Mouse (Mus musculus) hindbrain, embryonic 14.5 days (tissue): ENCODE results near the gene Mrpl49. TPM values are rescaled to one million over a fixed set of nuclear protein-coding genes. Genes with fewer than 3 reads are reported as not detected.

ENCODE experiments used
- ATAC-seq: fragments of 200-750 bp; cut with Nextera tagmentation; 2 replicates; pipeline ENCODE4 v1.8.0; 2017; ENCODE audit warnings: moderate number of reproducible peaks, mild to moderate bottlenecking, moderate TSS enrichment, moderate library complexity; ENCODE audit not compliant: low FRiP score
- DNase-seq: peaks from one replicate; pipeline ENCODE4 v3.0.0-alpha.2; 2015; ENCODE audit warnings: low spot score
- H3K27ac ChIP-seq: fragments of 300-500 bp; sonication (generic); 2 replicates; pipeline ENCODE4 v1.5.1; 2014; ENCODE audit warnings: mild to moderate bottlenecking, moderate library complexity
- H3K27me3 ChIP-seq: fragments of 300-500 bp; sonication (generic); 2 replicates; pipeline ENCODE4 v1.6.1; 2014; ENCODE audit warnings: mild to moderate bottlenecking, low read length, mixed read lengths; ENCODE audit not compliant: control insufficient read depth, insufficient read depth
- H3K36me3 ChIP-seq: fragments of 300-500 bp; sonication (generic); replicated peaks from 2 replicates; pipeline ENCODE4 v1.6.1; 2014; ENCODE audit not compliant: control insufficient read depth, insufficient read depth
- H3K4me1 ChIP-seq: fragments of 300-500 bp; sonication (generic); replicated peaks from 2 replicates; pipeline ENCODE4 v1.6.1; 2014; ENCODE audit warnings: antibody characterized with exemption, low read length, mixed read lengths; ENCODE audit not compliant: control insufficient read depth, insufficient read depth
- H3K4me2 ChIP-seq: fragments of 300-500 bp; sonication (generic); replicated peaks from 2 replicates; pipeline ENCODE4 v1.6.1; 2014; ENCODE audit warnings: mild to moderate bottlenecking, moderate library complexity
- H3K4me3 ChIP-seq: fragments of 300-500 bp; sonication (generic); replicated peaks from 2 replicates; pipeline ENCODE4 v1.5.1; 2014; ENCODE audit warnings: mild to moderate bottlenecking, low read length
- H3K9ac ChIP-seq: fragments of 300-500 bp; sonication (generic); 2 replicates; pipeline ENCODE4 v1.6.1; 2014
- H3K9me3 ChIP-seq: fragments of 300-500 bp; sonication (generic); 2 replicates; pipeline ENCODE4 v1.6.1; 2016; ENCODE audit warnings: low read length; ENCODE audit not compliant: control insufficient read depth
- WGBS: fragments of 180-500 bp; shearing (Covaris S2); extraction: QIAGEN DNeasy Blood & Tissue Kit; methylation state at CpG from one replicate; pipeline ENCODE4 v1.1.7; 2014; 5-methylcytosine and 5-hydroxymethylcytosine counted together
- polyA plus RNA-seq: library from polyadenylated mRNA; unstranded; fragments of >200 nt; fragmentation: Nextera tagmentation; extraction: Ambion mirVana; gene quantifications from 2 replicates; pipeline ENCODE4 v1.2.1, GENCODE M21; 2014

The Mrpl49 gene
- polyA plus RNA-seq, 1 experiment from 2014 or later: 64.5 TPM

DNA sequence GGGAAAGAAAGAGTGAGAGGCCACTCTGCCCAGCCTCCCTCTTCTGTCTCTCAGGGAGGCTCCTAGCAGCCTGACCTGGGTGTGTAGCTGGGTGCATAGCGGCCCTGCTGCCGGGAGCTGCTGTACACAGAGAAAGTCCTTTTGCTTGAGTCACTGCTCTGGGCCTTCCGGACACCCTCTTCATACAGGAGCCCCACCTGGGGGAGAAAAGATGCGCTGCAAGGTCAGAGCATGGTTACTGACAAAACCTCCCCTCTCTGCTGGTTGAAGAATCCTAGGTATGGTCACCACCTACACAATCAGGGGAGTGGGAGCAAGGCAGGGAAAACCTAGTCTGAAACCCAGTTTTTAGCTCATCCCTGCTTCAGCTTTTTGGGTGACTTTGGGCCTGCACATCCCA is 11.4 kb upstream of the Mrpl49 start:
- no peaks in the 10 kb centered on the region for H3K9me3 ChIP-seq
- 82% methylated on average over 4 of the region's 4 CpGs for whole genome bisulfite sequencing

DNA sequence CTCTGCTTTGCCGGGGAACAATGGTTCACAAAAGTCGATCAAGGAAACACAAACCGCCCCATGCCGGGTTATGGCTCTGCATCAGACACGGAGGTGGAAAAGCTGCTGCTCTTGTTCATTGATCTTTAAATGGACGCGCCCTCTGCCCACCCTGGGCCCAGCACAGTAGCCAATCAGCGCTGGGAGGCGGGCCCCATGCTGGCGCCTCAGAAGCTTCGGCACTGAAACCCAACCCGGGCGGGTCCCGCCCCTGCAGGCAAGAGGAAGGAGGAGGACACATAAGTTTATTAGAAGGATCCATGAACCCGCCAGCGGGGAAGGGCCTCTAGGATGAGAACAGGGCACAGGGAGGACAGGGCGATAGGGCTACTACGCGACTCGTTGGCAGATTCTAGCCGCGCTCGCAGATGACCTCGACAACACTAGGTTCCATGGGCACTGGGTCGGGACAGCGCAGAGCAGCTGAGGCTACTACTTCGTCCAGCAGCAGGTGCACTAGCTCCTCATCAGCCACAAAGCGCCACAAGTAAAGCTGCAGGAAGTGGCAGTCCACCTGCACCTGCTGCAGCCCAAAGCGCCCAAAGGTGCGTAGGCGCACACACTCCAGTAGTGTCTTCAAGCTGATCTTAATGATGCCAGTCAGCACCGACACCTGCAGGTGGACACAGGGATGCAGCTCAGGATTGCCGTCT is 10.3 kb upstream of the Mrpl49 start, which contains the start of gene Tm7sf2:
Gene Tm7sf2 (minus strand): TSS at position 650 of the 692 bp plus-strand sequence.
- peaks cover 38% of the 10 kb centered on the region for H3K36me3 ChIP-seq
- peak within 1 kb of the TSS; percentile 83 for H3K9ac ChIP-seq
- H3K4me2 ChIP-seq: peak within 1 kb of the TSS; percentile 95
- ATAC-seq (peak; percentile 92), DNase-seq (peak; percentile 85)
- H3K27ac ChIP-seq: peak within 1 kb of the TSS; percentile 92
- 11% methylated on average over 33 of the region's 33 CpGs for WGBS
- H3K27me3 ChIP-seq: no peaks in the 10 kb centered on the region
- H3K4me1 ChIP-seq: peaks cover 19% of the 10 kb centered on the region
- no peaks in the 10 kb centered on the region for H3K9me3 ChIP-seq
- peak within 1 kb of the TSS; percentile 57 for H3K4me3 ChIP-seq

More for the DNA sequence above, 11.4 kb upstream of the Mrpl49 start:
- Histone ChIP-seq H3K27me3 (no peaks in the 10 kb centered on the region), H3K4me3 (no peak overlapping the region), H3K27ac (no peak overlapping the region), H3K9ac (no peak overlapping the region), H3K36me3 (peaks cover 46% of the 10 kb centered on the region), H3K4me2 (no peak overlapping the region), H3K4me1 (peaks cover 16% of the 10 kb centered on the region)
- ATAC-seq (no peak), DNase-seq (no peak)

DNA sequence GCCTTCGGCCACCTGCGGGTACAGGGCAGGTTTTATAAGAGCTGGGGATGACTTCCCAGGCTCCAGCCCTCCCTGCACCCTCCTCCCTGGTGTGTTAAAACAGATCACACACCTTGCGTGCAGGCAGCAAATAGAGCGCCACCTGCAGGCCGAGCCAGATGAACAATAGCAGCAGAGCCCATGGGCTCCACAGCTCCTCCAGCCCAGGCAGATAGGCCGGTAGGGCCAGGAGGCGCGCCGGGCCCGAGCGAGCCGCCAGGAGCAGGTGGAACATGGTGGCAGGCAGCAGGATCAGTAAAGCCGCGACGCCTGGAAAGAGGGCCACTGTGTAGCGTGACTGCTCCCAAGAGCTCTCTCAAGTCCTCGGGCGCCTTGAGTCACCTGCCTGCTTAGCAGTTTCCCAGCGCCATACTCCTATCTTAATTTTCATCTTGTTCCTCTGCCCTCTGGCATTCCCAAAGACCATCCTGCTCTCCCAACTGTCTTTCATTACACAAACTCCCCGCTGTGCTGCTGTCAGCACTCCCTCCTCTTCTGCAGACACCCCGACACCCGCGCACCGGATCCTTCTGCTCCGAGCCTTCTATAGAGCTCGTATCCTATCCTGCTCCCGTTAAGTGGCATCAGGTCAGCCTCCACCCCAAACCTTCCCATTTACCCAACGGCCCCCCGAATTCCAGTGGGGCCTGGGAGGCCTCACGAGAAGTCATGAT is 9.6 kb upstream of the Mrpl49 start:
- ATAC-seq (peak; percentile 64), DNase-seq (peak; percentile 87)
- Histone ChIP-seq H3K4me3 (peak overlapping the region; percentile 57), H3K27me3 (no peaks in the 10 kb centered on the region), H3K9me3 (no peaks in the 10 kb centered on the region), H3K36me3 (peaks cover 34% of the 10 kb centered on the region), H3K27ac (peak overlapping the region; percentile 92), H3K4me1 (peaks cover 26% of the 10 kb centered on the region), H3K9ac (peak overlapping the region; percentile 83), H3K4me2 (peak overlapping the region; percentile 95)
- 1% methylated on average over 30 of the region's 30 CpGs for WGBS

DNA sequence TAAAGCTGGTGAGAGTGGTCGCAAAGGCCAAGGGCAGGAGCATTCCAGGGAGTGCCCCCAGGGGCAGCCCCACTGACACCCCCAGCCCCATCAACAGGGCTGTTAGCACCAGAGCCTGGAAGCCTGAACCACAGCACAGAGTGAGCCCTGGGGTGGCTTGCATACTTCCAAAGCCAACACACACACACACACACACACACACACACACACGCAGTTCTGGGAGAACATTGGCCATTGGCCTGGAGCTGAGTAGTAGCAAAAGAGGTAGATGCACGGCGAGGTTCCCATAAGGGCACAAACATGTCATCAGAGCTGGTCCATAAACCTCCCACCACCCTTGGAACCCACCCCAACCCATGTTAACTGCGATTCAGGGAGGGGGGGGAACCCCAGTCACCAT is 9.0 kb upstream of the Mrpl49 start:
- WGBS: 35% methylated on average over 5 of the region's 5 CpGs
- Histone ChIP-seq H3K4me2 (peak overlapping the region; percentile 95), H3K27ac (peak overlapping the region; percentile 92), H3K4me1 (peaks cover 32% of the 10 kb centered on the region), H3K9me3 (no peaks in the 10 kb centered on the region), H3K9ac (peak overlapping the region; percentile 83), H3K27me3 (no peaks in the 10 kb centered on the region), H3K4me3 (peak overlapping the region; percentile 57), H3K36me3 (peaks cover 33% of the 10 kb centered on the region)
- DNase-seq (no peak), ATAC-seq (no peak)

DNA sequence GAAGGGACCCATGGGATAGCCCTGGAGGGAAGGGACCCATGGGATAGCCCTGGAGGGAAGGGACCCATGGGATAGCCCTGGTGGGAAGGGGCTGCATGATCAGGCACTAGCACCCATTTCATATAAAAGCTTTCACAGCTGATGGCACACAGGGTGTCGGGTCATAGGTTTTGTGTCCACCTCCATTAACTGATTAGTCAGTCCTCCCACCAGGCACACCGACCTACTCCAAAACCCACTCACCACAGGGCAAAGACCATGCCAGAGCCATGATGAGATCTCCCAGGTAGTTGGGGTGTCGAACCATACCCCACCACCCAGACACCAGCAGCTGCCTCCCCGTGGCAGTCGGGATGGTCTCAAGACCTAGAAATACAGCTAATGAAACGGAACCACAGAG is 5.5 kb upstream of the Mrpl49 start:
- no peak for ATAC-seq
- Histone ChIP-seq H3K9me3 (no peaks in the 10 kb centered on the region), H3K36me3 (peaks cover 15% of the 10 kb centered on the region), H3K4me1 (peaks cover 40% of the 10 kb centered on the region), H3K4me3 (no peak overlapping the region), H3K27ac (no peak overlapping the region), H3K4me2 (peak overlapping the region; percentile 100; the same call in 1 of the 2 replicates), H3K27me3 (no peaks in the 10 kb centered on the region), H3K9ac (no peak overlapping the region)
- 91% methylated on average over 6 of the region's 6 CpGs for WGBS
- DNase-seq: no peak

DNA sequence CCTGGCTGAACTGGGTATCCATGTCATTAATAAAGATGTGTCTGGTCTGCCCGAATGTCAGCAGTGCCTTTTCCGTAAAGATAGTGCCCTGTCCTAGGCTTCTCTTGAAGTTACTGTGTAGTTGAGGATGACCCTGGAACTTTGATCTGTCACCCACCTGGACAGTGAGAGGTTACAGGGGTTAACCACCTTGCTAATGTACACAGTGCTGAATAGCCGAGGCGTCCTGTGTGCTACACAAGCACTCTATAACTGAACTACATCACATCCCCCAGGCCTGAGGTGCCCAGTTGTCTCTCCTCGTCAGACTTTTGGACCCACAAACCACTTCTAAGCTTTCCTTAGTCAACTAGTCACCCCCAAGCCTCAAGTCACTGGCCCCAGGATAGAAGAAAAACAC is 4.8 kb upstream of the Mrpl49 start:
- 71% methylated on average over 5 of the region's 5 CpGs for WGBS
- Histone ChIP-seq H3K4me3 (peak overlapping the region; percentile 90), H3K27me3 (no peaks in the 10 kb centered on the region), H3K36me3 (peaks cover 15% of the 10 kb centered on the region), H3K9ac (peak overlapping the region; percentile 94), H3K4me2 (peak overlapping the region; percentile 100), H3K4me1 (peaks cover 36% of the 10 kb centered on the region), H3K9me3 (no peaks in the 10 kb centered on the region), H3K27ac (0 out of 2 replicates have a peak overlapping the region, but pooled peaks have one; percentile 92)
- DNase-seq: no peak
- no peak for ATAC-seq

DNA sequence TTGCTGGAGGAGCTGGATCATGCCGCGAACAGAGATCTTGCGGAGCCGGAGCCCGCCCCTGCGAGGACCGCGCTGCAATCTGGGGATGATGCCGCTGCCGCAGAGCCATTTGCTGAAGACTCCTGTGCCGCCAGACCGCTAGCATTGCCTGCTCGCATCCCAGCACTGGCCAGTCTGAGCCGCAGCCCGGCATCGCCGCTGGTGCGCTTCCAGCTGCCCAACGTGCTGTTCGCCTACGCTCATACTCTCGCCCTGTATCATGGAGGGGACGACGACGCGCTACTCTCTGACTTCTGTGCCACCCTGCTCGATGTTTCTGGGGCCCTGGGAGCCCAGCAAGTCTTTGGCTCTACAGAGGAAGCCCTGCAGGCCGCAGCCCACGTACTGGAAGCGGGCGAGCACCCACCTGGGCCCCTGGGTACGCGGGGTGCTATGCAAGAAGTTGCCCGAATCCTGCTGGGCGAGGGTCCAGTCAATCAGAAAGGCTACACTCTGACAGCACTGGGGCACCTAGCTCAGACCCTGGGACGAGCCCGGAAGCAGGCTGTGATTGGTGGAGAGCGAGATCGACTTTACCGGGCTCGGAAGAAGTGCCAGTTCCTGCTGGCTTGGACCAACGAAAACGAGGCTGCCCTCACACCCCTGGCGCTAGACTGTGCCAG is 4.2 kb upstream of the Mrpl49 start:
- peak overlapping the region; percentile 94 for H3K9ac ChIP-seq
- no peaks in the 10 kb centered on the region for H3K27me3 ChIP-seq
- peaks cover 39% of the 10 kb centered on the region for H3K4me1 ChIP-seq
- peak overlapping the region; percentile 100 for H3K4me2 ChIP-seq
- peak overlapping the region; percentile 90 for H3K4me3 ChIP-seq
- H3K27ac ChIP-seq: peak overlapping the region; percentile 92
- 1% methylated on average over 44 of the region's 44 CpGs for WGBS
- peaks cover 15% of the 10 kb centered on the region for H3K36me3 ChIP-seq
- no peak for DNase-seq
- H3K9me3 ChIP-seq: no peaks in the 10 kb centered on the region
- ATAC-seq: no peak

DNA sequence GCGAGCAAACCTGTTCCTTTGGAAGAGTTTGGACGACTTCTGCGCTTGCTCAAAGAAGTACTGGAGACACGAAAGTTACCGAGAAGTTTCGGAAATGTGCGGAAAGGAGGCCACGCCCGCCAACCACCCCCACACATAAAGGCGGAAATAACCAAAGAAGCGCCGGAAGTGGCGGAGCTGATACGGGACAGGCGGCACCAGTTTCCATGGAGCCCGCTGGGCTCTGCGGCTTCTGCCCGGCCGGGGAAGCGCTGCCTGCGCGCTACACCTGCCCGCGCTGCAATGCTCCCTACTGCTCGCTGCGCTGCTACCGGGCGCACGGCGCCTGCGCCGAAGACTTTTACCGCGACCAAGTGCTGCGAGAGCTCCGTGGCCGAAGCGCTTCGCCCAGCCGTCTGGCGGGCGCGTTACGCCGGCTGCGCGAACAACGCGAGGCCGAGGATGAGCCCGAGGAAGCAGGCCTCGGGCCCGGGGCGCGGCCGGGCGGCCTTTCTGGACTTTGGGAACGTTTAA is 3.5 kb upstream of the Mrpl49 start, which contains the start of gene Znhit2:
Gene Znhit2 (plus strand): TSS at position 172 of the 513 bp plus-strand sequence.
- no peaks in the 10 kb centered on the region for H3K27me3 ChIP-seq
- peak within 1 kb of the TSS; percentile 94 for H3K9ac ChIP-seq
- ATAC-seq: peak; percentile 64
- WGBS: under 1% methylated on average over 58 of the region's 58 CpGs
- peak; percentile 94 for DNase-seq
- H3K4me3 ChIP-seq: peak within 1 kb of the TSS; percentile 90
- peaks cover 15% of the 10 kb centered on the region for H3K36me3 ChIP-seq
- H3K9me3 ChIP-seq: no peaks in the 10 kb centered on the region
- peaks cover 39% of the 10 kb centered on the region for H3K4me1 ChIP-seq
- H3K27ac ChIP-seq: peak within 1 kb of the TSS; percentile 92
- peak within 1 kb of the TSS; percentile 100 for H3K4me2 ChIP-seq

DNA sequence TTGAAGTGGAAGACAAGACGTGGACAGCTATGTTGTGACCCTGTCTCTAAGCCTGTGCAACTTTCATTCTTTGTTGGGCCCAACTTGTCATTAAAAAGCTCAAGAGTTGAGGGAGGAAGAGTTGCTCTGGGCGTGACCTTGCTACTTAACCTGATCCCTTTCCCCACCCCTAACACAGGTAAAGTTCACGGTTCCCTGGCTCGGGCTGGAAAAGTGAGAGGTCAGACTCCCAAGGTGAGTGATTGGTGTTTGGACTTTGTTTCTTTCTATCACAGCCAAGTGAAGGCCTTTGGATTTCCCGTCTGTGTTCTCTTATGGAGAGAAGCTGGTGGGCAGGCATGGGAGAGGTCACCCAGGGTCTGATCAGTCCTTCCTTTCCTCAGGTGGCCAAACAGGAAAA is 1.4 kb upstream of the Mrpl49 start:
- H3K27ac ChIP-seq: no peak overlapping the region
- no peaks in the 10 kb centered on the region for H3K9me3 ChIP-seq
- peak overlapping the region; percentile 85 for H3K4me2 ChIP-seq
- H3K36me3 ChIP-seq: peaks cover 34% of the 10 kb centered on the region
- peak overlapping the region; percentile 52 for H3K4me3 ChIP-seq
- DNase-seq (no peak), ATAC-seq (no peak)
- WGBS: 89% methylated on average over 5 of the region's 5 CpGs
- peaks cover 38% of the 10 kb centered on the region for H3K4me1 ChIP-seq
- H3K9ac ChIP-seq: peak overlapping the region; percentile 85
- no peaks in the 10 kb centered on the region for H3K27me3 ChIP-seq
